7 mouse cellular contexts compared by ENCODE assay signal in the genomic region with DNA sequence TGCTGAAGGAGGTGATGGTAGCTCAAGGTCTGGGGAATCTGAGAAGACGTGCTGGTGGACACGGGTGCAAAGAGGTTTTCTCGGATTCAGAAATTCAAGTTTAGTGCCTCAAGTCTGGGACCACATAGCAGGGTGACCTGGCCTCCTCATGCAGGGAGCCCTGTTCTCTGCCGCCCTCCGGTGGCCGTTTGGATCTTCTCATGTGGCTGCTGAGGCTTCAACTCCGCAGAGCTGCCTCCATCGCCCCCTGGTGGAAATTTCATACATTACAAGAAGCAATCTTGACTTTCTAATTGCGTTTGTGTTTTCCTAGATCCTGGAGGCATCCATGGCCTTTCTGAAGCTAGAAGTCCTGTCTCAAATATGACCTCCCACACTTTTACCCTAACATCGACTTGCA. TPM values are rescaled to one million over a fixed set of nuclear protein-coding genes. Genes with fewer than 3 reads are reported as not detected.
DNase-seq lines count a peak whose midpoint lies in the region; ATAC-seq lines count a peak whose summit lies in the region.

No protein-coding gene starts in this region.

- DNase-seq in adrenal gland, adult 2 months: peak; percentile 91
- DNase-seq in embryo, embryonic 10.5 days (ENCODE audit: low spot score): peak; percentile 98
- peak; percentile 91 for DNase-seq in gastrocnemius, postnatal 14 days
- peak; percentile 96 to 97 for DNase-seq in left cerebral cortex, postnatal 14 days (ENCODE audit: low spot score in 2 of 2)
- DNase-seq in midbrain, embryonic 11.5 days (ENCODE audit: low spot score, missing footprints): peak; percentile 99
- peak; percentile 97 for DNase-seq in right cerebral cortex, postnatal 4 days

- peak; percentile 83 for ATAC-seq in intestine, embryonic 15.5 days
- 0 out of 2 replicates have a peak, but pooled peaks have one; percentile 40 for ATAC-seq in midbrain, embryonic 11.5 days (ENCODE audit: low FRiP score)

- intact Hi-C loops in gastrocnemius, postnatal 14 days (cut with DNase I; ENCODE audit: low total_unique reads): no loop called here
- intact Hi-C loops in left cerebral cortex, postnatal 14 days (cut with DNase I): loop anchor here (1.0 to 10.0 kb wide), 2 partner anchors 44 to 422 kb away; a partner anchor contains a TSS

- H3K4me3 ChIP-seq in intestine, embryonic 15.5 days (replicated peaks): no peak overlapping the region
- H3K4me3 ChIP-seq in midbrain, embryonic 11.5 days (ENCODE audit: low read depth, low read length): no peak overlapping the region

- H3K4me2 ChIP-seq in intestine, embryonic 15.5 days (replicated peaks): no peak overlapping the region
- H3K4me2 ChIP-seq in midbrain, embryonic 11.5 days: no peak overlapping the region

- H3K27me3 ChIP-seq in intestine, embryonic 15.5 days (replicated peaks): peaks cover 60% of the 10 kb centered on the region
- peaks cover 55% of the 10 kb centered on the region for H3K27me3 ChIP-seq in midbrain, embryonic 11.5 days (ENCODE audit: control insufficient read depth, insufficient read depth, low read length)

- peaks cover 12% of the 10 kb centered on the region for H3K4me1 ChIP-seq in intestine, embryonic 15.5 days (replicated peaks)
- H3K4me1 ChIP-seq in midbrain, embryonic 11.5 days (ENCODE audit: control insufficient read depth, insufficient read depth, low read length): peaks cover 24% of the 10 kb centered on the region

- no peak overlapping the region for H3K27ac ChIP-seq in intestine, embryonic 15.5 days
- H3K27ac ChIP-seq in midbrain, embryonic 11.5 days (ENCODE audit: low read depth, low read length): no peak overlapping the region

- no peak overlapping the region for H3K9ac ChIP-seq in intestine, embryonic 15.5 days
- H3K9ac ChIP-seq in midbrain, embryonic 11.5 days (ENCODE audit: low read length): no peak overlapping the region

- H3K9me3 ChIP-seq in intestine, embryonic 15.5 days: no peaks in the 10 kb centered on the region
- H3K9me3 ChIP-seq in midbrain, embryonic 11.5 days (ENCODE audit: control insufficient read depth, low read length): no peaks in the 10 kb centered on the region

- 1% methylated on average over 10 of the region's 10 CpGs for WGBS in intestine, embryonic 15.5 days
- under 1% methylated on average over 10 of the region's 10 CpGs for WGBS in midbrain, embryonic 11.5 days

- no peaks in the 10 kb centered on the region for H3K36me3 ChIP-seq in intestine, embryonic 15.5 days
- H3K36me3 ChIP-seq in midbrain, embryonic 11.5 days (ENCODE audit: control insufficient read depth, insufficient read depth, low read length): no peaks in the 10 kb centered on the region

RNA-seq across cellular contexts. Expression of a gene that starts 20.6 kb away (rescaled TPM):
- 100 to 1,000 TPM in 1 of 2 experiments, 10 to 100 TPM in 1; 93.4 to 136 TPM for total RNA-seq in adrenal gland, adult 2 months (2021)
- polyA plus RNA-seq in adrenal gland, adult 2 months (2012; rRNA removed): 75.4 and 89.3 TPM in 2 replicates
- total RNA-seq in gastrocnemius, postnatal 14 days (2021): 10 to 100 TPM; 44.1 to 56.5 TPM
- 27.7 and 28.5 TPM in 2 replicates for polyA plus RNA-seq in intestine, embryonic 15.5 days (2015; fragmentation: Nextera tagmentation; extraction: Ambion mirVana)
- 10 to 100 TPM; 56.9 to 58.4 TPM for total RNA-seq in left cerebral cortex, postnatal 14 days (2021)
- polyA plus RNA-seq in midbrain, embryonic 11.5 days (2014; fragmentation: Nextera tagmentation; extraction: Ambion mirVana): 27.5 and 28.3 TPM in 2 replicates
